Mouse (Mus musculus) kidney, embryonic 16.5 days (tissue): Measurements from ENCODE around the gene Kif5c. TPM values are rescaled to one million over a fixed set of nuclear protein-coding genes. Genes with fewer than 3 reads are reported as not detected.

ENCODE experiments used
- ATAC-seq: fragments of 200-750 bp; cut with Nextera tagmentation; 2 replicates; pipeline ENCODE4 v1.8.0; 2017; ENCODE audit warnings: moderate TSS enrichment; ENCODE audit not compliant: low FRiP score, low TSS enrichment
- H3K27ac ChIP-seq: fragments of 300-500 bp; sonication (generic); 2 replicates; pipeline ENCODE4 v1.5.1; 2014; ENCODE audit warnings: low read length
- H3K27me3 ChIP-seq: fragments of 300-500 bp; sonication (generic); 2 replicates; pipeline ENCODE4 v1.6.1; 2014; ENCODE audit warnings: low read length, control low read depth, mixed read lengths; ENCODE audit not compliant: insufficient read depth
- H3K36me3 ChIP-seq: fragments of 300-500 bp; sonication (generic); 2 replicates; pipeline ENCODE4 v1.6.1; 2014; ENCODE audit warnings: low read length, control low read depth, mixed read lengths; ENCODE audit not compliant: insufficient read depth
- H3K4me1 ChIP-seq: fragments of 300-500 bp; sonication (generic); 2 replicates; pipeline ENCODE4 v1.6.1; 2014; ENCODE audit warnings: low read length, control low read depth, mixed read lengths; ENCODE audit not compliant: insufficient read depth
- H3K4me2 ChIP-seq: fragments of 300-500 bp; sonication (generic); replicated peaks from 2 replicates; pipeline ENCODE4 v1.6.1; 2014; ENCODE audit warnings: low read depth, low read length
- H3K4me3 ChIP-seq: fragments of 300-500 bp; sonication (generic); 2 replicates; pipeline ENCODE4 v1.5.1; 2014; ENCODE audit warnings: mild to moderate bottlenecking, low read length
- H3K9ac ChIP-seq: fragments of 300-500 bp; sonication (generic); replicated peaks from 2 replicates; pipeline ENCODE4 v1.6.1; 2014; ENCODE audit warnings: low read length
- H3K9me3 ChIP-seq: fragments of 300-500 bp; sonication (generic); 2 replicates; pipeline ENCODE4 v1.6.1; 2016; ENCODE audit warnings: low read length, control low read depth
- WGBS: fragments of 180-500 bp; shearing (Covaris S2); extraction: QIAGEN DNeasy Blood & Tissue Kit; methylation state at CpG from one replicate; pipeline ENCODE4 v1.1.7; 2014; 5-methylcytosine and 5-hydroxymethylcytosine counted together
- polyA plus RNA-seq: library from polyadenylated mRNA; unstranded; fragments of >200 nt; fragmentation: Nextera tagmentation; extraction: Ambion mirVana; gene quantifications from 2 replicates; pipeline ENCODE4 v1.2.1, GENCODE M21; 2015

Kif5c gene
- polyA plus RNA-seq, 1 experiment from 2014 or later = 5.0 TPM

GRCm38 (mm10) chr2:49658988-49659387 lies 39.9 kb downstream of the Kif5c start:
- peaks cover 11% of the 10 kb centered on the region; the same call in 1 of the 2 replicates for H3K4me1 ChIP-seq
- H3K9me3 ChIP-seq = no peaks in the 10 kb centered on the region
- WGBS = 73% methylated on average over 4 of the region's 4 CpGs
- no peak overlapping the region for H3K4me2 ChIP-seq
- no peaks in the 10 kb centered on the region for H3K27me3 ChIP-seq
- ATAC-seq = peak; percentile 49; the same call in 1 of the 2 replicates
- H3K9ac ChIP-seq = no peak overlapping the region
- H3K27ac ChIP-seq = no peak overlapping the region
- H3K4me3 ChIP-seq = no peak overlapping the region
- H3K36me3 ChIP-seq = no peaks in the 10 kb centered on the region

GRCm38 (mm10) chr2:49659964-49660363 lies 40.9 kb downstream of the Kif5c start:
- WGBS = 15% methylated on average over 8 of the region's 8 CpGs
- H3K9ac ChIP-seq = no peak overlapping the region
- no peak overlapping the region for H3K4me2 ChIP-seq
- H3K9me3 ChIP-seq = no peaks in the 10 kb centered on the region
- H3K4me1 ChIP-seq = peaks cover 11% of the 10 kb centered on the region; the same call in 1 of the 2 replicates
- H3K27me3 ChIP-seq = no peaks in the 10 kb centered on the region
- 0 out of 2 replicates have a peak, but pooled peaks have one; percentile 31 for ATAC-seq
- no peak overlapping the region for H3K27ac ChIP-seq
- no peak overlapping the region for H3K4me3 ChIP-seq
- no peaks in the 10 kb centered on the region for H3K36me3 ChIP-seq

- no peak overlapping the region for H3K27ac ChIP-seq
- 75% methylated on average over 12 of the region's 12 CpGs for WGBS
- H3K4me3 ChIP-seq = no peak overlapping the region
- H3K36me3 ChIP-seq = no peaks in the 10 kb centered on the region
- ATAC-seq = no peak
- H3K9ac ChIP-seq = no peak overlapping the region
- H3K4me1 ChIP-seq = peaks cover 11% of the 10 kb centered on the region; the same call in 1 of the 2 replicates
- H3K9me3 ChIP-seq = no peaks in the 10 kb centered on the region
- H3K4me2 ChIP-seq = no peak overlapping the region
- H3K27me3 ChIP-seq = no peaks in the 10 kb centered on the region
These were observed 41.4 kb downstream of the Kif5c start for GRCm38 (mm10) chr2:49660375-49660923.

- peaks cover 11% of the 10 kb centered on the region; the same call in 1 of the 2 replicates for H3K4me1 ChIP-seq
- H3K27me3 ChIP-seq = no peaks in the 10 kb centered on the region
- H3K27ac ChIP-seq = no peak overlapping the region
- no peak overlapping the region for H3K9ac ChIP-seq
- no peak overlapping the region for H3K4me2 ChIP-seq
- no peak overlapping the region for H3K4me3 ChIP-seq
- no peaks in the 10 kb centered on the region for H3K36me3 ChIP-seq
- no peak for ATAC-seq
- no peaks in the 10 kb centered on the region for H3K9me3 ChIP-seq
These were observed 42.2 kb downstream of the Kif5c start for GRCm38 (mm10) chr2:49661348-49661747.

- Histone ChIP-seq H3K36me3 (no peaks in the 10 kb centered on the region), H3K4me1 (peaks cover 11% of the 10 kb centered on the region; the same call in 1 of the 2 replicates), H3K27me3 (no peaks in the 10 kb centered on the region), H3K27ac (no peak overlapping the region), H3K4me2 (no peak overlapping the region), H3K4me3 (no peak overlapping the region), H3K9me3 (no peaks in the 10 kb centered on the region), H3K9ac (no peak overlapping the region)
- 87% methylated on average over 3 of the region's 3 CpGs for WGBS
- ATAC-seq = no peak
These were observed 42.8 kb downstream of the Kif5c start for GRCm38 (mm10) chr2:49661872-49662271.

- no peak for ATAC-seq
- H3K9me3 ChIP-seq = 0 out of 2 replicates have a peak, but pooled peaks cover 3% of the 10 kb centered on the region
- 73% methylated on average over 12 of the region's 12 CpGs for WGBS
- H3K9ac ChIP-seq = no peak overlapping the region
- no peak overlapping the region for H3K27ac ChIP-seq
- no peaks in the 10 kb centered on the region for H3K27me3 ChIP-seq
- H3K4me1 ChIP-seq = no peaks in the 10 kb centered on the region
- no peaks in the 10 kb centered on the region for H3K36me3 ChIP-seq
- H3K4me3 ChIP-seq = no peak overlapping the region
- H3K4me2 ChIP-seq = no peak overlapping the region
These were observed 52.8 kb downstream of the Kif5c start for GRCm38 (mm10) chr2:49671753-49672500.

GRCm38 (mm10) chr2:49672501-49672874 lies 53.4 kb downstream of the Kif5c start:
- 0 out of 2 replicates have a peak, but pooled peaks cover 3% of the 10 kb centered on the region for H3K9me3 ChIP-seq
- WGBS = 82% methylated on average over 7 of the region's 7 CpGs
- no peak overlapping the region for H3K4me3 ChIP-seq
- no peak overlapping the region for H3K4me2 ChIP-seq
- H3K9ac ChIP-seq = no peak overlapping the region
- no peaks in the 10 kb centered on the region for H3K27me3 ChIP-seq
- no peak for ATAC-seq
- no peaks in the 10 kb centered on the region for H3K36me3 ChIP-seq
- H3K27ac ChIP-seq = no peak overlapping the region
- no peaks in the 10 kb centered on the region for H3K4me1 ChIP-seq

GRCm38 (mm10) chr2:49676020-49676419 lies 56.9 kb downstream of the Kif5c start:
- Histone ChIP-seq H3K4me2 (no peak overlapping the region), H3K4me1 (peaks cover 8% of the 10 kb centered on the region), H3K9ac (no peak overlapping the region), H3K36me3 (no peaks in the 10 kb centered on the region), H3K27me3 (no peaks in the 10 kb centered on the region), H3K27ac (no peak overlapping the region), H3K9me3 (no peaks in the 10 kb centered on the region), H3K4me3 (no peak overlapping the region)
- ATAC-seq = no peak
- 62% methylated on average over 12 of the region's 12 CpGs for WGBS

GRCm38 (mm10) chr2:49678386-49678785 lies 59.3 kb downstream of the Kif5c start:
- H3K36me3 ChIP-seq = no peaks in the 10 kb centered on the region
- H3K4me2 ChIP-seq = no peak overlapping the region
- H3K9ac ChIP-seq = no peak overlapping the region
- WGBS = 25% methylated on average over 7 of the region's 7 CpGs
- no peak overlapping the region for H3K4me3 ChIP-seq
- H3K27ac ChIP-seq = peak overlapping the region; percentile 49; the same call in 1 of the 2 replicates
- no peaks in the 10 kb centered on the region for H3K27me3 ChIP-seq
- peak; percentile 64 for ATAC-seq
- H3K9me3 ChIP-seq = no peaks in the 10 kb centered on the region
- H3K4me1 ChIP-seq = peaks cover 8% of the 10 kb centered on the region
